Mouse (Mus musculus): ENCODE data around the gene Farsb. TPM values are rescaled to one million over a fixed set of nuclear protein-coding genes. Genes with fewer than 3 reads are reported as not detected.
"Not testable (repeated sequence)": the region's sequence is repeated elsewhere in the genome, so short reads cannot be mapped to it uniquely, and the experiment has no call there.

The Farsb gene
- 10 to 100 TPM; 70.0 to 71.8 TPM for total RNA-seq (2021)

DNA sequence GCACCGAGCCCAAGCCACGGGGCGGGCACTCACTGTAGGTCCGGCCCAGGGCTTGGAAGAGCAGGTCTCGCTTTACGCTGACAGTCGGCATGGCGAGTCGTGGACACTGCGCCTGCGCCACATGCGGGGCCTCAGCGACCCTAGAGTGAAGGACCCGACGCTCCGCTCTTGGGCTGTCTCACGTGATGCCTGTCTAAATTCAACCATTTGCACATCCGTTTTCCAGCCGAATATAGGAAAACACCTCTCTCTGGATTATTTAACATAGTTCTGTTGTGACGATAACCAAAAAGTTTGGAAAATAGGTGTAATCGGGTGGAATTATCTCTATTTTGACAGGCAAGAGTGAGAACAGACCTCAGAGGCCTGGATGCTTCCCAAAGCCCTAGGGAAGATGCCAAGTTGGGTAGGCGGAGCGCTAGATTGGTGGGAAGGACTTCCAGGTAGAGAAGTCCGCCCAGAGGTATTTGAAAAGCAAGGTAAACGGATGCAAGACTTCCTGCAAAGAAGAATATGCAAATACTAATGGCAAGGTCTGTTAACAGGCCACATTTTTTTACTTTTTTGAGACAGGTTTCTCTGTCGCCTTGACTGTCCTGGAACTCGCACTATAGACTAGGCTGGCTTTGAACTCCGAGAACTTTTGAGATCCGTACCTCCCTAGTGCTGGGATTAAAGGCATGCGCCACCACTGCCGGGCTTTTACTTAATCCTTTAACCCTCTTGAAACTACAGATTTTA lies at the start of gene Farsb:
Gene Farsb, minus strand, starts transcription at position 146 of the 741 bp plus-strand sequence.
- peak; percentile 86 to 88 for DNase-seq

DNA sequence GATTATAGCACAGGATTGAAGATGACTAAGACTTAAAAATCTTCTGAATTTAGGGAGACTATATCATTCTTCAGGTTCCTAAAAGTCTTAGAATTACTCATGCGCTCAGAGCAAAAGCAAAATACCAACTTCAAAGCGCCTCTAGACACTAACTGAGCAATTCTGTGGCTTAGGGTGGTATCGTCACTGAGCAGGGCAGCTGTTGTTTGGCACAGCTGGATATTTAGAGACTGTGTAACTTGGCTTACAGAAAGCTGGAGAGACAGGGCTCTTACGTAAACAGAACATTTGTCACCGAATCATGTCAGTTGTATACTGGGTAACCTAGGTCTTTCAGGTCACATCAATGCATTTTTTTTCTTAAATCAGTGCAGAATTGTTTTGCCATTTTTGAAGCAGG lies 49.7 kb upstream of the Farsb start:
- no peak for DNase-seq

GRCm38 (mm10) chr1:78537494-78538010 lies 48.9 kb upstream of the Farsb start:
- peak; percentile 80 to 82 for DNase-seq

DNA sequence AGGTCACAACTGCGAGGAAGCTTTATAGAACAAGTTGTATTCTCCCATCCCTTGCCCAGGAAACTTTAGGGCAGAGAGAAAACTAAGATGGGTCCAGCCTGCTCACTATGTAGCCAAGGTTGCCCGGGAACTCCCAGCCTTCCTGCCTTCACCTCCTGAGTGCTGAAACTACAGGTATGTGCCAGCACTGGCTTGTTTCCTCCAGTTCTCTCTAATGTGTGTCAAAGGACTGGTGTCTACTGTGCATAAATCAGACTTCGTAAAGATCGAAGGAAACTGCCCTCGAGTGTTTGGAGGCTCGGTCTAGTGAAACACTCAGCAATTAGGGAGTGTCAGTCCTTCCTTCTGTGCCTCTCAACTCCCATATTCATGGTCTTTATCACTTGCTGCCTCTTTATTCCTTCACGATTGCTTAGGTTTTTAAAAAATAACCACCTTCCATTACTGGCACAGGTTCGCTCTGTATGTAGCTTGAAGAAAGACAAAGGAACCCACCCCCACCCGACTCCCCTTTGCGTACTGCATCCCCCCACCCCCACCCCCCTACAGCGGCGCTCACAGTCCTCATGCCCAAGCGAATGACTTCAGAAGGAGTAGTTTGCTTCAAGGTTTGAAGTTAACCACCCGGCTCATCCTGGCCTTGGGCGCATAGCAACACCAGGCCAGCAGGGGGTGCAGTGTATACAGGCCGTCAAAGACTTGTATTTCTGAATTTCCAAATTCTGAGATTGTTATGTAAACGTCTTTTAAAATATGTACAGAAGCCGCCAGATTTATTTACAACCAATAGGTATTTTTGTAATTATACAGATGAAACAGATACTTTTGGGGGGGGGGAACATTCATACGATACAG lies 47.8 kb upstream of the Farsb start:
- peak; percentile 73 for DNase-seq

DNA sequence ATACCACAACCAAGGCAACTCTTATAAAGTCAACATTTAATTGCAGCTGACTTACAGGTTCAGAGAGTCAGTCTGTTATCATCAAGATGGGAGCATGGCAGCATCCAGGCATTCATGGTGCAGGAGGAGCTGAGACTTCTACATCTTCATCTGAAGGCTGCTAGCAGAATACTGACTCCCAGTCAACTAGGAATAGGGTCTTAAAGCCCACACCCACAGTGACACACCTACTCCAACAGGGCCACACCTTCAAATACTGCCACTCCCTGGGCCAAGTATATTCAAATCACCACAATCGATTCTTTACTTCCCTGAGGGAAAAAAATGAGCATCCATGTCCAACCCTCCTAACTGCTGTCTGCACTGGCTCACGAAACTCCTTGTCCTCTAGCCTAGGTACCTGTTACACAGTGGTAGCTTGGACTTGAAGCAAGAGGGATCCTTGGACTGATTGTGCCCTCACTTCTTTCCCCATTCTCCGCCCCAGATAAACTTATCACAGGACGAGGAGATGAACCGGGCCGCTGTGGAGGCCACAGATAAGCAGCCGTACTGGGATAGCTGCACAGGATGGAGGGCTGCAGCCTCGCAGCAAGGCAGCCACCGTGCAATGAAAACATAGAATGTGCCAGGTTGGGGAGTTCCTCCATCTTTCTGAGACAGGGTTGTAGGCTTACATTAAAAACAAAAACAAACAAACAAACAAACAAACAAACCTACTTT lies 45.9 kb upstream of the Farsb start:
- DNase-seq, result no peak

- DNase-seq, result peak; percentile 16
These were observed 43.6 kb upstream of the Farsb start for GRCm38 (mm10) chr1:78532184-78532800.

GRCm38 (mm10) chr1:78530500-78531215 lies 42.0 kb upstream of the Farsb start:
- peak in 1 of 2 experiments; percentile 16 for DNase-seq

DNA sequence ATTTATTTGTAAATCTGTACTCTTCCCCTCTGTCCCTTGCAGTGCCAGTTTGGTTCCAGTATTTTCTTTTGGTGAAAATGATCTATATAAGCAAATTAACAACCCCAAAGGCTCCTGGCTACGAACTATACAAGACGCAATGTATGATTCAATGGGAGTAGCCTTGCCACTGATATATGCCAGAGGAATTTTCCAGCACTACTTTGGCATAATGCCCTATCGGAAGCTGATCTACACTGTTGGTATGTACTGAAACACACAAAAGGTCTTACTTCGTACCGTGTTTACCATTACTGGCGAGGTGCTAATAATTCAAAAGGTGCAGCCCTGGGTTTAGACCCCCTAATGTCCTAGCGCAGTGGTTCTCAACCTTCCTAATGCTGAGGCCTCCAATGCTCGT lies 40.3 kb upstream of the Farsb start:
- DNase-seq, result no peak

- no peak for DNase-seq
These were observed 39.7 kb upstream of the Farsb start for GRCm38 (mm10) chr1:78528356-78528755.

GRCm38 (mm10) chr1:78525189-78525886 lies 36.6 kb upstream of the Farsb start:
- DNase-seq, result peak; percentile 67 to 71

DNA sequence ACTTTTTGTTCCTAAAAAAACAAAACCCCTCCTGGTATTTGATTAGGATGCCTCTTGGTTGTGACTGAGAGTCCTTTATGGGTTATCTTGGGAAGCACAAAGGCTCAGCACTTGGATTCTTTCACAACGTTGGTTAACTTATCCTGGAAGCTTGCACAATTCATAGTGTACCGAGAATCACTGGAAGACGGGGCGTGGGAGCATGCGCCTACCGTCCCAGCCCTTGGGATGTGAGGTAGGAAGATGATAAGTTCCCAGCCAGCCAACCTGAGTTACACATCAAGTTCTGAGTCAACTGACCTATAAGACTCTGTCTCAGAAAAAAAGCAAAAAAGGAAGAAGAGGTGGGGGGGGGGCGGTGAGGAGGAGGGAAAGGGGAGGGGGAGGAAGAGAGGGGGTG lies 30.2 kb upstream of the Farsb start:
- DNase-seq, result no peak

DNA sequence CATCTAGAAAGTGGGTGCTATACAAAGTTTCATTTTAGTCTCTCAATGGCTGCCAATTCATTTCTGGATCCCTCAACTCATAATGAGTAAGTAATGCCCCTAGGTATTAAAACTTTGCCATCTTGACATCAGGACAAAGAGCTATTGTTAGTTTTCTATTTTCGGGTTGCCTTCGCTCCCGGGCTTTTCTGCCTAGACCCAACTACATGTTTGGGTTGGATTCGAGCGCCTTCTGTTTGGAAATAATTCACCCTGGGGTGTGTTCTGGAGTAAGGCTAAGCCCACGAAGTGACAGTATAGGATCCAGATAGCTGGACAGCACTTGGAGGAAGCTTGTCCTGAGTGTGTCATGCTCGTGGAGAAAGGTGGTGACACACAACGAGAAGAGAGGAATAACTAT lies 24.1 kb upstream of the Farsb start:
- DNase-seq, result no peak

GRCm38 (mm10) chr1:78511621-78512160 lies 23.0 kb upstream of the Farsb start, which contains the start of gene BC035947:
Gene BC035947 (minus strand): TSS chr1:78512158.
- no peak for DNase-seq

- no peak for DNase-seq
These were observed 22.2 kb upstream of the Farsb start, which contains the start of gene Mogat1 for GRCm38 (mm10) chr1:78510862-78511261. Gene Mogat1 (plus strand): TSS chr1:78510991.

DNA sequence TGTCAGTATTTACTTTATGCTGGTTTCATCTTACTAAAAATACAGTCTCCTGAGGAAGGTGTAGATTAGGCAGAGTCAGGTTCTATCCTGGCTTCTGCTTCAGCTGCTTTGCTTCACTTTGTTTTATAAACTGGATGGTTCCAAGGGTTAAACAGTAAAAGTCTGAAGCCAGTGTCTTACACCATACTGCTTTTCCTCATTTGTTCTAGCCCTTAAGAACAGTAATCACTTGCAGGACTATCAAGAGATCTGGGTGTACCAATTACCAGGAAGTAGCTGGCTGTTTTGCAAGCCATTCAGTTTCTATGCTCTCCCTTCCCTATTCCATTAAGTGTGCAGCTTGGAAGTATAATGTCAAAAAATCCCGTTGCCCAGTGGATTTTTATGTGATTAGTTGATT lies 18.4 kb upstream of the Farsb start:
- no peak for DNase-seq

GRCm38 (mm10) chr1:78502527-78502926 lies 13.8 kb upstream of the Farsb start:
- no peak for DNase-seq

DNA sequence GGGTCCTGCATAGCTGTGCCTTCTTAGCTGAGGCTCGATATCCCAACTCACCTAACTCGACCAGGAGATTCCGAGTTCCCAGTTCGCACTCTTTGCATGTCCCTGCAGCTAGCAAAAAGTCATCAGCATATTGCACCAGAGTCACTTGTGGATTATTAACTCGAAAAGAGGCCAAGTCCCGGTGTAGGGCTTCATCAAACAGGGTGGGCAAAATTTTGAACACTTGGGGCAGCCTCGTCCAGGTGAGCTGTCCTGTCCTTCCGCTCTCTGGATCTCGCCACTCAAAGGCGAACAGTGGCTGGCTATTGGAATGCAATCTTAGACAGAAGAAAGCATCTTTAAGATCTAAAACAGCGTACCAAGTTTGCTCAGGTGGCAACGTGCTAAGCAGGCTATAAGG lies 13.2 kb upstream of the Farsb start:
- not testable (repeated sequence) for DNase-seq

DNA sequence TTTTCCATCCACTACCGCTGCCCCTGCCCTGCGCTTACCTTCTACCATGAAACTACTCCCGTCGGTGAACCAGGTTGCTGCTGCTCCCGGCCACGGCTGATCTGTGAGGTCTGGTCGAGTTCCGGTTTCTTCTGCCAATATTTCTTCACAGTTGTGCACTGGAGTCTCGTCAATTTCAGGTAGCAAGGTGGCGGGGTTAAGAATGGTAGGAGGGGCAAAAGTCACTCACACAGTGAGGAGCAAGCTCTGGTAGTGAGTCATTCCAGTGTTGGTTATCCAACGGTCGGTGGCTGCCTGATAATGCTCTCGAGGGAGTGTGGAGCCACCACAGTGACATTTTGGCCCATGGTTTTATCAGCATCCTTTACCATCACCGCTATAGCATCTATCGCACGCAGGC lies 12.3 kb upstream of the Farsb start:
- no peak for DNase-seq

GRCm38 (mm10) chr1:78490143-78490542 lies 1.4 kb upstream of the Farsb start:
- DNase-seq, result no peak

- no peak for DNase-seq
These were observed 308 bp downstream of the Farsb start for GRCm38 (mm10) chr1:78488427-78488751.

- no peak for DNase-seq
These were observed 4.3 kb downstream of the Farsb start for GRCm38 (mm10) chr1:78484361-78484760.

Measured in layer of hippocampus, postnatal 36 days (tissue).